Mouse (Mus musculus) forebrain, embryonic 16.5 days (tissue): ENCODE results near the gene Tubgcp2. TPM values are rescaled to one million over a fixed set of nuclear protein-coding genes. Genes with fewer than 3 reads are reported as not detected.

Source experiments
- ATAC-seq: fragments of 200-750 bp; cut with Nextera tagmentation; 2 replicates; pipeline ENCODE4 v1.8.0; 2017; ENCODE audit warnings: mild to moderate bottlenecking, moderate library complexity
- H3K27ac ChIP-seq: fragments of 300-500 bp; sonication (generic); 2 replicates; pipeline ENCODE4 v1.5.1; 2014; ENCODE audit warnings: low read length, control low read depth
- H3K27me3 ChIP-seq: fragments of 300-500 bp; sonication (generic); replicated peaks from 2 replicates; pipeline ENCODE4 v1.6.1; 2014; ENCODE audit warnings: low read length; ENCODE audit not compliant: control insufficient read depth, insufficient read depth
- H3K36me3 ChIP-seq: fragments of 300-500 bp; sonication (generic); 2 replicates; pipeline ENCODE4 v1.6.1; 2014; ENCODE audit not compliant: control insufficient read depth, insufficient read depth
- H3K4me1 ChIP-seq: fragments of 300-500 bp; sonication (generic); replicated peaks from 2 replicates; pipeline ENCODE4 v1.6.1; 2014; ENCODE audit warnings: low read length; ENCODE audit not compliant: control insufficient read depth, insufficient read depth
- H3K4me2 ChIP-seq: fragments of 300-500 bp; sonication (generic); 2 replicates; pipeline ENCODE4 v1.6.1; 2014; ENCODE audit warnings: mild to moderate bottlenecking, low read length, control low read depth
- H3K4me3 ChIP-seq: fragments of 300-500 bp; sonication (generic); replicated peaks from 2 replicates; pipeline ENCODE4 v1.5.1; 2014; ENCODE audit warnings: mild to moderate bottlenecking, low read length, control low read depth
- H3K9ac ChIP-seq: fragments of 300-500 bp; sonication (generic); replicated peaks from 2 replicates; pipeline ENCODE4 v1.6.1; 2014; ENCODE audit warnings: low read depth, low read length, control low read depth
- H3K9me3 ChIP-seq: fragments of 300-500 bp; sonication (generic); 2 replicates; pipeline ENCODE4 v1.6.1; 2016; ENCODE audit warnings: low read length; ENCODE audit not compliant: control insufficient read depth
- WGBS: fragments of 180-500 bp; shearing (Covaris S2); extraction: QIAGEN DNeasy Blood & Tissue Kit; methylation state at CpG from one replicate; pipeline ENCODE4 v1.1.7; 2014; 5-methylcytosine and 5-hydroxymethylcytosine counted together
- polyA plus RNA-seq: library from polyadenylated mRNA; unstranded; fragments of >200 nt; fragmentation: Nextera tagmentation; extraction: Ambion mirVana; gene quantifications from 2 replicates; pipeline ENCODE4 v1.2.1, GENCODE M21; 2015

Tubgcp2 gene
- polyA plus RNA-seq, 1 experiment from 2014 or later, result 72.7 TPM

- Histone ChIP-seq H3K9ac (no peak overlapping the region), H3K27me3 (peaks cover 12% of the 10 kb centered on the region; the same call in 1 of the 2 replicates), H3K36me3 (no peaks in the 10 kb centered on the region), H3K4me1 (peaks cover 28% of the 10 kb centered on the region), H3K4me3 (no peak overlapping the region), H3K27ac (no peak overlapping the region), H3K9me3 (no peaks in the 10 kb centered on the region), H3K4me2 (no peak overlapping the region)
- WGBS, result 19% methylated on average over 7 of the region's 7 CpGs
- ATAC-seq, result no peak
Measured at GRCm38 (mm10) chr7:140063092-140063491, 26.6 kb upstream of the Tubgcp2 start.

GRCm38 (mm10) chr7:140062307-140062706, 25.8 kb upstream of the Tubgcp2 start:
- H3K36me3 ChIP-seq, result no peaks in the 10 kb centered on the region
- ATAC-seq, result no peak
- no peak overlapping the region for H3K4me3 ChIP-seq
- no peaks in the 10 kb centered on the region for H3K9me3 ChIP-seq
- peaks cover 10% of the 10 kb centered on the region; the same call in 1 of the 2 replicates for H3K27me3 ChIP-seq
- 13% methylated on average over 11 of the region's 11 CpGs for WGBS
- peaks cover 33% of the 10 kb centered on the region for H3K4me1 ChIP-seq
- no peak overlapping the region for H3K4me2 ChIP-seq
- H3K9ac ChIP-seq, result no peak overlapping the region
- no peak overlapping the region for H3K27ac ChIP-seq

GRCm38 (mm10) chr7:140061832-140062130, 25.3 kb upstream of the Tubgcp2 start:
- 3% methylated on average over 6 of the region's 6 CpGs for WGBS
- Histone ChIP-seq H3K4me3 (peak overlapping the region; percentile 49), H3K27me3 (peaks cover 9% of the 10 kb centered on the region; the same call in 1 of the 2 replicates), H3K9me3 (no peaks in the 10 kb centered on the region), H3K36me3 (no peaks in the 10 kb centered on the region), H3K27ac (peak overlapping the region; percentile 75), H3K4me2 (peak overlapping the region; percentile 92), H3K9ac (peak overlapping the region; percentile 76), H3K4me1 (peaks cover 34% of the 10 kb centered on the region)
- ATAC-seq, result no peak

GRCm38 (mm10) chr7:140060936-140061831, 24.7 kb upstream of the Tubgcp2 start:
- H3K36me3 ChIP-seq, result no peaks in the 10 kb centered on the region
- peaks cover 34% of the 10 kb centered on the region for H3K4me1 ChIP-seq
- peaks cover 9% of the 10 kb centered on the region; the same call in 1 of the 2 replicates for H3K27me3 ChIP-seq
- ATAC-seq, result peak; percentile 66
- peak overlapping the region; percentile 75 for H3K27ac ChIP-seq
- WGBS, result under 1% methylated on average over 47 of the region's 47 CpGs
- H3K9me3 ChIP-seq, result no peaks in the 10 kb centered on the region
- peak overlapping the region; percentile 49 for H3K4me3 ChIP-seq
- H3K9ac ChIP-seq, result peak overlapping the region; percentile 76
- peak overlapping the region; percentile 92 for H3K4me2 ChIP-seq

- no peak for ATAC-seq
Measured at GRCm38 (mm10) chr7:140059601-140060000, 23.1 kb upstream of the Tubgcp2 start.

GRCm38 (mm10) chr7:140058528-140058927, 22.1 kb upstream of the Tubgcp2 start:
- no peak for ATAC-seq

More at GRCm38 (mm10) chr7:140059601-140060000, 23.1 kb upstream of the Tubgcp2 start:
- WGBS, result 30% methylated on average over 4 of the region's 4 CpGs
- Histone ChIP-seq H3K27ac (no peak overlapping the region), H3K4me3 (no peak overlapping the region), H3K9me3 (no peaks in the 10 kb centered on the region), H3K4me2 (no peak overlapping the region), H3K4me1 (peaks cover 34% of the 10 kb centered on the region), H3K27me3 (0 out of 2 replicates have a peak, but pooled peaks cover 5% of the 10 kb centered on the region), H3K36me3 (no peaks in the 10 kb centered on the region), H3K9ac (no peak overlapping the region)

GRCm38 (mm10) chr7:140057413-140058407, 21.2 kb upstream of the Tubgcp2 start:
- H3K4me2 ChIP-seq, result peak overlapping the region; percentile 86
- H3K4me1 ChIP-seq, result peaks cover 34% of the 10 kb centered on the region
- no peaks in the 10 kb centered on the region for H3K9me3 ChIP-seq
- 2% methylated on average over 53 of the region's 53 CpGs for WGBS
- H3K27ac ChIP-seq, result peak overlapping the region; percentile 29
- H3K36me3 ChIP-seq, result no peaks in the 10 kb centered on the region
- ATAC-seq, result peak; percentile 62
- peak overlapping the region; percentile 87 for H3K9ac ChIP-seq
- peaks cover 10% of the 10 kb centered on the region; the same call in 1 of the 2 replicates for H3K27me3 ChIP-seq
- H3K4me3 ChIP-seq, result peak overlapping the region; percentile 61

More at GRCm38 (mm10) chr7:140058528-140058927, 22.1 kb upstream of the Tubgcp2 start:
- Histone ChIP-seq H3K27me3 (peaks cover 2% of the 10 kb centered on the region; the same call in 1 of the 2 replicates), H3K4me2 (peak overlapping the region; percentile 86), H3K9ac (peak overlapping the region; percentile 87), H3K4me1 (peaks cover 34% of the 10 kb centered on the region), H3K9me3 (no peaks in the 10 kb centered on the region), H3K4me3 (peak overlapping the region; percentile 61), H3K36me3 (no peaks in the 10 kb centered on the region), H3K27ac (peak overlapping the region; percentile 29)
- WGBS, result 9% methylated on average over 7 of the region's 7 CpGs

- Histone ChIP-seq H3K27me3 (peaks cover 38% of the 10 kb centered on the region), H3K36me3 (no peaks in the 10 kb centered on the region), H3K4me2 (no peak overlapping the region), H3K9ac (no peak overlapping the region), H3K9me3 (no peaks in the 10 kb centered on the region), H3K27ac (no peak overlapping the region), H3K4me3 (no peak overlapping the region), H3K4me1 (peaks cover 20% of the 10 kb centered on the region)
- no peak for ATAC-seq
- WGBS, result 54% methylated on average over 4 of the region's 4 CpGs
Measured at GRCm38 (mm10) chr7:140054124-140054523, 17.7 kb upstream of the Tubgcp2 start.
